Mouse (Mus musculus) embryonic fibroblast, embryonic 13.5 days (primary cell): ENCODE results near the gene Zfp956.

ENCODE experiments used
- CTCF ChIP-seq: IDR thresholded peaks from 2 replicates; pipeline ENCODE4 v1.5.1; 2011; ENCODE audit warnings: mild to moderate bottlenecking, control low read depth, low read length, moderate library complexity, borderline replicate concordance; ENCODE audit not compliant: insufficient read depth
- POLR2A ChIP-seq: IDR thresholded peaks from 2 replicates; pipeline ENCODE4 v1.6.1; 2011; ENCODE audit warnings: low read depth, mild to moderate bottlenecking, control low read depth, low read length, moderate library complexity

DNA sequence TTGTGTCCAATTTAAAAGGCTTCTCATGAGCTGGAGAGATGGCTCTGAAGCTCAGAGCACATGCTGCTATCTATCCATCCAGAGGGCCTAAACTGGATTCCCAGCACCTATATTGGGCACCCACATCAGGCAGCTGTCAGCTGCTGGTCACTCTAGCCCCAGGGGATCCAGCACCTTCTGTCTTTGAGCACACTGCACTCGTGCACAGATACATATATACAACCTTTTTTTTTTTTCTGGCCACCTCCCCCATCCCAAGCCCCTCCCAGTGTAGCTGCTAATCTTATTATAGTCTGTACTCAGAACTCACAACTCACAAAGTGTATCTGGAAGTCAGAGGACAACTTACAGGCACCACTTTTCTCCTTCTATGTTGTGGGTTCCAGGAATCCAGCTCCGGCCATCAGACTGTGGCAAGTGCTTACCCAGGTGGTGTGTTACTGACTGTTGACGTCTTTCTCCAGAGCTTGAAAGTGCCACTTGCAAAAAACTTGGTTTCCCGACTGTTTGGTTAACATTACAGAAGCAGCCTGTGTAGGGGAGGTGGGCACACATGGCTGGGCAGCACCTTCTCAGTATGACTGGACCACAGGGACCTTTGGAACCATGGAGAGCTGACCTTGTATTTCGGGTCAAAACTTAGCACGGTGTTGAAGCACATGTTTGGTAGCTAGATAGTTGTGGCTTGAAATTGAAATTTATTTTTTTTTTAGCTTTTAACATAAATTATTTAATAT, 7.7 kb downstream of the Zfp956 start:
- TF ChIP-seq POLR2A (no peak), CTCF (no peak)
